In genomic region chr15:74157320-74157719, GRCm38 (mm10) we compare ENCODE assay signal across 13 mouse cellular contexts.
DNase-seq lines count a peak whose midpoint lies in the region; ATAC-seq lines count a peak whose summit lies in the region.
"Had no signal": no experiment of that assay in that cellular context is flagged by ENCODE, and none has a peak within 500 bp of the region (broad histone marks: within the 10 kb centered on the region; RNA-seq: fewer than 3 reads in every experiment).

No protein-coding gene starts in this region.

- H3K4me2 ChIP-seq in hindbrain, embryonic 14.5 days (replicated peaks), result no peak overlapping the region
- no peak overlapping the region for H3K4me2 ChIP-seq in midbrain, embryonic 14.5 days (ENCODE audit: low read length)
- H3K4me2 ChIP-seq: embryonic facial prominence, embryonic 12.5 days; lung, embryonic 15.5 days had no signal

- H3K36me3 ChIP-seq in hindbrain, embryonic 14.5 days (replicated peaks; ENCODE audit: control insufficient read depth, insufficient read depth), result no peaks in the 10 kb centered on the region
- no peaks in the 10 kb centered on the region for H3K36me3 ChIP-seq in midbrain, embryonic 14.5 days (ENCODE audit: control insufficient read depth, insufficient read depth, low read length)
- H3K36me3 ChIP-seq: embryonic facial prominence, embryonic 12.5 days; lung, embryonic 15.5 days had no signal

- ATAC-seq in hindbrain, embryonic 14.5 days (ENCODE audit: low FRiP score), result peak; percentile 63; the same call in 1 of the 2 replicates
- 0 out of 2 replicates have a peak, but pooled peaks have one; percentile 31 for ATAC-seq in midbrain, embryonic 14.5 days (ENCODE audit: low FRiP score, low TSS enrichment)

- H3K27ac ChIP-seq in hindbrain, embryonic 14.5 days, result peak overlapping the region; percentile 56
- H3K27ac ChIP-seq in midbrain, embryonic 14.5 days (replicated peaks; ENCODE audit: low read depth, low read length), result peak overlapping the region; percentile 80
- H3K27ac ChIP-seq: embryonic facial prominence, embryonic 12.5 days; lung, embryonic 15.5 days had no signal

- peak; percentile 49 for DNase-seq in brain, adult 2 months (ENCODE audit: low read depth, low spot score)
- DNase-seq in embryo, embryonic 11.5 days (ENCODE audit: low read depth, low spot score), result peak; percentile 22
- DNase-seq in hindbrain, embryonic 14.5 days (ENCODE audit: low spot score), result no peak
- peak; percentile 68 for DNase-seq in midbrain, embryonic 14.5 days
- no peak for DNase-seq in adrenal gland, postnatal 14 days
- no peak for DNase-seq in cerebellum, adult 11-12 months
- DNase-seq in thymus, postnatal 14 days, result no peak
- DNase-seq: cerebellum, adult 2 months; heart, postnatal 4 days; kidney, adult 9 months; right cerebral cortex, adult 18-20 months had no signal

- H3K4me3 ChIP-seq in hindbrain, embryonic 14.5 days (replicated peaks; ENCODE audit: low read length), result no peak overlapping the region
- H3K4me3 ChIP-seq in midbrain, embryonic 14.5 days (replicated peaks; ENCODE audit: low read depth, low read length), result no peak overlapping the region
- H3K4me3 ChIP-seq: embryonic facial prominence, embryonic 12.5 days; lung, embryonic 15.5 days had no signal

- H3K27me3 ChIP-seq in hindbrain, embryonic 14.5 days (ENCODE audit: control insufficient read depth, insufficient read depth, low read length), result no peaks in the 10 kb centered on the region; the same call in 1 of the 2 replicates
- no peaks in the 10 kb centered on the region for H3K27me3 ChIP-seq in midbrain, embryonic 14.5 days (ENCODE audit: control insufficient read depth, insufficient read depth, low read length)
- H3K27me3 ChIP-seq: embryonic facial prominence, embryonic 12.5 days; lung, embryonic 15.5 days had no signal

- 21% methylated on average over 8 of the region's 8 CpGs for WGBS in hindbrain, embryonic 14.5 days
- WGBS in midbrain, embryonic 14.5 days, result 28% methylated on average over 8 of the region's 8 CpGs

- no peaks in the 10 kb centered on the region for H3K9me3 ChIP-seq in hindbrain, embryonic 14.5 days (ENCODE audit: control insufficient read depth, low read length)
- H3K9me3 ChIP-seq in midbrain, embryonic 14.5 days (ENCODE audit: control insufficient read depth, low read length), result no peaks in the 10 kb centered on the region
- H3K9me3 ChIP-seq: embryonic facial prominence, embryonic 12.5 days; lung, embryonic 15.5 days had no signal

- H3K4me1 ChIP-seq in hindbrain, embryonic 14.5 days (replicated peaks; ENCODE audit: control insufficient read depth, insufficient read depth, low read length), result peaks cover 38% of the 10 kb centered on the region
- H3K4me1 ChIP-seq in midbrain, embryonic 14.5 days (ENCODE audit: control insufficient read depth, insufficient read depth, low read length), result peaks cover 47% of the 10 kb centered on the region
- H3K4me1 ChIP-seq: lung, embryonic 15.5 days had no signal

- H3K9ac ChIP-seq in hindbrain, embryonic 14.5 days, result no peak overlapping the region
- H3K9ac ChIP-seq in midbrain, embryonic 14.5 days (replicated peaks; ENCODE audit: low read length), result no peak overlapping the region
- H3K9ac ChIP-seq: embryonic facial prominence, embryonic 12.5 days; lung, embryonic 15.5 days had no signal

Comparison
In these comparisons a context has a peak if more than half of its experiments do, and no peak if none do; other contexts are left out.
1. DNase-seq: peak in brain, adult 2 months (single experiment), embryo, embryonic 11.5 days (single experiment) and midbrain, embryonic 14.5 days (single experiment); none in hindbrain, embryonic 14.5 days (single experiment), adrenal gland, postnatal 14 days (single experiment), cerebellum, adult 11-12 months (single experiment) and thymus, postnatal 14 days (single experiment).